Mouse (Mus musculus): ENCODE measurements around the gene Tbc1d1.

DNA sequence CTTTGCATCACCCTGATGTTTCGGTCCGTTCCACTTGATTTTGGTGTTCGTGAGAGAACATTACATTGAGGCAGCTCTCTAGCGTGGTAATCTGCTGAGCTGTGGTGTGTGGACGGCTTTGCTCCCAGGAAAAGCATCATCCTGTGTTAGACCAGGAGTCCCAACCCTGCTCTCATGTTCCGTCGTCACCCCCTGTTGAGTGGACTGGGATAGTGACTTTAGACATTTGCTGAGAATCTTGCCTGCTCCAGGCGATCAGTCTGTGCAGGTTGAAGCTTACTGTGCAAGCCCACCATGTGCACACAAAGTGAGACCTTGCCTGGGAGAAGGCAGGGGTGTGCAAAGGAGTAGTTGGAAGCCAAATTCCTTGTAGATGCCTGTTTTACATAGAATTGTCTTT, 85.8 kb downstream of the Tbc1d1 start:
- TF ChIP-seq CTCF (IDR thresholded peaks at IDR 0.05; ENCODE audit: low read depth) (no peak), EP300 (optimal IDR thresholded peaks at IDR 0.05) (no peak)
